Mouse (Mus musculus) activated CD4-positive, CD25-positive, alpha-beta regulatory T cell (primary cell): Measurements from ENCODE around the gene Polr2a. TPM values are rescaled to one million over a fixed set of nuclear protein-coding genes. Genes with fewer than 3 reads are reported as not detected.

Source experiments
- polyA plus RNA-seq, 2 experiments: library from polyadenylated mRNA; unstranded; fragments of 100-300 nt; shearing (Covaris generic); gene quantifications; one replicate each; pipeline ENCODE4 v1.2.1; 2017

The Polr2a gene
- polyA plus RNA-seq: 10 to 100 TPM; 30.9 to 45.6 TPM

GRCm38 (mm10) chr11:69758478-69758970 lies at the start of gene Polr2a:
TSS of gene Polr2a (minus strand) at chr11:69758637.

GRCm38 (mm10) chr11:69804972-69805909 lies 46.8 kb upstream of the Polr2a start, which contains the start of gene Tmem102:
TSS of gene Tmem102 (minus strand) at chr11:69805624.

GRCm38 (mm10) chr11:69801379-69801977 lies 43.0 kb upstream of the Polr2a start, which contains the start of gene Fgf11:
TSS of gene Fgf11 (minus strand) at chr11:69801857.

GRCm38 (mm10) chr11:69795168-69795982 lies 36.9 kb upstream of the Polr2a start, which contains the start of gene Chrnb1:
TSS of gene Chrnb1 (minus strand) at chr11:69795943.

GRCm38 (mm10) chr11:69765221-69766125 lies 7.0 kb upstream of the Polr2a start, which contains the start of gene Zbtb4:
TSS of gene Zbtb4 (plus strand) at chr11:69765912.

GRCm38 (mm10) chr11:69761868-69762267 lies 3.4 kb upstream of the Polr2a start, which contains the start of gene Slc35g3:
TSS of gene Slc35g3 (minus strand) at chr11:69761968.

GRCm38 (mm10) chr11:69695361-69696181 lies 62.9 kb downstream of the Polr2a start, which contains the start of the genes Tnfsf12 and Tnfsfm13:
TSS of gene Tnfsf12 (minus strand) at chr11:69695849.
TSS of gene Tnfsfm13 (minus strand) at chr11:69696098.

GRCm38 (mm10) chr11:69685526-69686148 lies 72.8 kb downstream of the Polr2a start, which contains the start of gene Tnfsf13:
TSS of gene Tnfsf13 (minus strand) at chr11:69685784.

Other genes starting within 250 kb of the Polr2a start
- under 1 TPM; 0.02 to 0.48 TPM for gene Dnah2, start 209.5 kb downstream of the Polr2a start, polyA plus RNA-seq
- under 1 TPM; 0.23 to 0.32 TPM for gene Efnb3, start 198.4 kb downstream of the Polr2a start, polyA plus RNA-seq
- 10 to 100 TPM; 19.2 to 31.5 TPM for gene Wrap53, start 178.4 kb downstream of the Polr2a start, polyA plus RNA-seq
- gene Trp53, start 178.3 kb downstream of the Polr2a start, polyA plus RNA-seq: 100 to 1,000 TPM; 162 to 242 TPM
- gene Atp1b2, start 152.7 kb downstream of the Polr2a start, polyA plus RNA-seq: under 1 TPM in 1 of 2 experiments, not detected in 1; 0.14 TPM
- under 1 TPM in 1 of 2 experiments, not detected in 1; 0.32 TPM for gene Shbg, start 140.7 kb downstream of the Polr2a start, polyA plus RNA-seq
- not detected for gene Sat2, start 136.6 kb downstream of the Polr2a start, polyA plus RNA-seq
- 10 to 100 TPM; 49.1 to 52.6 TPM for gene Fxr2, start 125.6 kb downstream of the Polr2a start, polyA plus RNA-seq
- not detected for gene Sox15, start 103.3 kb downstream of the Polr2a start, polyA plus RNA-seq
- 10 to 100 TPM; 78.8 to 82.1 TPM for gene Mpdu1, start 96.0 kb downstream of the Polr2a start, polyA plus RNA-seq
- 10 to 100 TPM in 1 of 2 experiments, 1 to 10 TPM in 1; 5.9 to 15.7 TPM for gene Cd68, start 92.5 kb downstream of the Polr2a start, polyA plus RNA-seq
- 100 to 1,000 TPM; 550 to 657 TPM for gene Eif4a1, start 86.2 kb downstream of the Polr2a start, polyA plus RNA-seq
- gene Senp3, start 76.6 kb downstream of the Polr2a start, polyA plus RNA-seq: 10 to 100 TPM; 47.4 to 49.1 TPM
- gene Tnfsf13, start 72.9 kb downstream of the Polr2a start, polyA plus RNA-seq: under 1 TPM; 0.13 to 0.34 TPM
- under 1 TPM; 0.31 to 0.42 TPM for gene Tnfsf12, start 62.8 kb downstream of the Polr2a start, polyA plus RNA-seq
- gene Tnfsfm13, start 62.5 kb downstream of the Polr2a start, polyA plus RNA-seq: under 1 TPM; 0.08 to 0.44 TPM
- gene Slc35g3, start 3.3 kb upstream of the Polr2a start, polyA plus RNA-seq: not detected
- 1 to 10 TPM; 4.9 to 5.8 TPM for gene Zbtb4, start 7.3 kb upstream of the Polr2a start, polyA plus RNA-seq
- 1 to 10 TPM; 1.6 to 3.6 TPM for gene Chrnb1, start 37.3 kb upstream of the Polr2a start, polyA plus RNA-seq
- not detected for gene Fgf11, start 43.2 kb upstream of the Polr2a start, polyA plus RNA-seq
- gene Tmem102, start 47.0 kb upstream of the Polr2a start, polyA plus RNA-seq: under 1 TPM in 1 of 2 experiments, not detected in 1; 0.38 TPM
- not detected for gene Gm39566, start 56.7 kb upstream of the Polr2a start, polyA plus RNA-seq
- not detected for gene Spem2, start 59.8 kb upstream of the Polr2a start, polyA plus RNA-seq
- not detected for gene Spem1, start 63.5 kb upstream of the Polr2a start, polyA plus RNA-seq
- under 1 TPM; 0.24 to 0.34 TPM for gene Nlgn2, start 79.1 kb upstream of the Polr2a start, polyA plus RNA-seq
- 100 to 1,000 TPM; 109 to 131 TPM for gene Tmem256, start 79.9 kb upstream of the Polr2a start, polyA plus RNA-seq
- 10 to 100 TPM; 19.0 to 36.8 TPM for gene Plscr3, start 87.7 kb upstream of the Polr2a start, polyA plus RNA-seq
- gene Tnk1, start 100.1 kb upstream of the Polr2a start, polyA plus RNA-seq: not detected
- not detected for gene Tmem95, start 119.4 kb upstream of the Polr2a start, polyA plus RNA-seq
- gene Kctd11, start 122.8 kb upstream of the Polr2a start, polyA plus RNA-seq: 1 to 10 TPM in 1 of 2 experiments, under 1 TPM in 1; 0.39 to 3.3 TPM
- gene Acap1, start 136.9 kb upstream of the Polr2a start, polyA plus RNA-seq: 100 to 1,000 TPM; 299 to 487 TPM
- gene 2810408A11Rik, start 142.3 kb upstream of the Polr2a start, polyA plus RNA-seq: 1 to 10 TPM; 1.5 to 4.2 TPM
- gene Neurl4, start 142.4 kb upstream of the Polr2a start, polyA plus RNA-seq: 1 to 10 TPM; 5.2 to 6.2 TPM
- gene Gps2, start 155.3 kb upstream of the Polr2a start, polyA plus RNA-seq: 100 to 1,000 TPM; 148 to 174 TPM
- gene Eif5a, start 163.3 kb upstream of the Polr2a start, polyA plus RNA-seq: 1,000 to 10,000 TPM; 1,226 to 1,635 TPM
- gene Ybx2, start 177.2 kb upstream of the Polr2a start, polyA plus RNA-seq: not detected
- gene Slc2a4, start 189.6 kb upstream of the Polr2a start, polyA plus RNA-seq: not detected
- under 1 TPM in 1 of 2 experiments, not detected in 1; 0.49 TPM for gene Cldn7, start 206.1 kb upstream of the Polr2a start, polyA plus RNA-seq
- gene Ctdnep1, start 222.5 kb upstream of the Polr2a start, polyA plus RNA-seq: 100 to 1,000 TPM in 1 of 2 experiments, 10 to 100 TPM in 1; 88.2 to 126 TPM
- 100 to 1,000 TPM in 1 of 2 experiments, 10 to 100 TPM in 1; 57.5 to 119 TPM for gene Elp5, start 223.9 kb upstream of the Polr2a start, polyA plus RNA-seq
- 100 to 1,000 TPM; 433 to 450 TPM for gene Gabarap, start 232.5 kb upstream of the Polr2a start, polyA plus RNA-seq
- 10 to 100 TPM; 80.2 to 94.0 TPM for gene Phf23, start 237.1 kb upstream of the Polr2a start, polyA plus RNA-seq
- gene Dvl2, start 242.0 kb upstream of the Polr2a start, polyA plus RNA-seq: 10 to 100 TPM; 14.2 to 22.1 TPM